Mouse (Mus musculus): ENCODE data around the gene Serpinc1.

- TF ChIP-seq TAL1 (IDR thresholded peaks at IDR 0.05; ENCODE audit: low read length): no peak
- no peak for TF ChIP-seq GATA1 (IDR thresholded peaks at IDR 0.05; ENCODE audit: low read length)
Observed at GRCm38 (mm10) chr1:161035786-161036404, 57.5 kb downstream of the Serpinc1 start.
